Mouse (Mus musculus) heart, postnatal 0 days (tissue): ENCODE data around the gene Plod1. TPM values are rescaled to one million over a fixed set of nuclear protein-coding genes. Genes with fewer than 3 reads are reported as not detected.
A peak's percentile ranks its signal among the peaks of the same experiment; 100 is the strongest.
"Not testable (repeated sequence)": the region's sequence is repeated elsewhere in the genome, so short reads cannot be mapped to it uniquely, and the experiment has no call there.

Experiments used
- ATAC-seq: fragments of 200-750 bp; cut with Nextera tagmentation; 2 replicates; pipeline ENCODE4 v1.8.0; 2017; ENCODE audit warnings: low read depth, moderate number of reproducible peaks, moderate library complexity; ENCODE audit not compliant: insufficient read depth
- DNase-seq: peaks from one replicate; pipeline ENCODE4 v3.0.0-alpha.2; 2016; ENCODE audit warnings: low spot score
- H3K27ac ChIP-seq: fragments of 300-500 bp; sonication (generic); 2 replicates; pipeline ENCODE4 v1.5.1; 2014; ENCODE audit warnings: low read depth, mild to moderate bottlenecking
- H3K27me3 ChIP-seq: fragments of 300-500 bp; sonication (generic); 2 replicates; pipeline ENCODE4 v1.6.1; 2014; ENCODE audit warnings: low read length, mixed read lengths; ENCODE audit not compliant: control insufficient read depth, insufficient read depth
- H3K36me3 ChIP-seq: fragments of 300-500 bp; sonication (generic); replicated peaks from 2 replicates; pipeline ENCODE4 v1.6.1; 2014; ENCODE audit warnings: low read length, mixed read lengths; ENCODE audit not compliant: control insufficient read depth, insufficient read depth
- H3K4me1 ChIP-seq: fragments of 300-500 bp; sonication (generic); 2 replicates; pipeline ENCODE4 v1.6.1; 2014; ENCODE audit warnings: antibody characterized with exemption; ENCODE audit not compliant: control insufficient read depth, insufficient read depth
- H3K4me2 ChIP-seq: fragments of 300-500 bp; sonication (generic); 2 replicates; pipeline ENCODE4 v1.6.1; 2014; ENCODE audit warnings: low read depth, mild to moderate bottlenecking, low read length, moderate library complexity
- H3K4me3 ChIP-seq: fragments of 300-500 bp; sonication (generic); 2 replicates; pipeline ENCODE4 v1.5.1; 2014; ENCODE audit warnings: low read depth, low read length
- H3K9ac ChIP-seq: fragments of 300-500 bp; sonication (generic); replicated peaks from 2 replicates; pipeline ENCODE4 v1.6.1; 2014; ENCODE audit warnings: low read depth, low read length, mixed read lengths
- H3K9me3 ChIP-seq: fragments of 300-500 bp; sonication (generic); replicated peaks from 2 replicates; pipeline ENCODE4 v1.6.1; 2016; ENCODE audit warnings: low read length; ENCODE audit not compliant: control insufficient read depth
- CTCF ChIP-seq: IDR thresholded peaks from 2 replicates; pipeline ENCODE4 v1.5.1; 2016; ENCODE audit warnings: antibody characterized with exemption, control low read depth, low read depth
- EP300 ChIP-seq: IDR thresholded peaks from 2 replicates; pipeline ENCODE4 v1.6.1; 2016; ENCODE audit warnings: antibody characterized with exemption, low read depth
- WGBS: fragments of 180-500 bp; shearing (Covaris S2); extraction: QIAGEN DNeasy Blood & Tissue Kit; methylation state at CpG from one replicate; pipeline ENCODE4 v1.1.7; 2014; 5-methylcytosine and 5-hydroxymethylcytosine counted together
- polyA plus RNA-seq: library from polyadenylated mRNA; unstranded; fragments of >200 nt; fragmentation: Nextera tagmentation; extraction: Ambion mirVana; gene quantifications from 2 replicates; pipeline ENCODE4 v1.2.1, GENCODE M21; 2015
- total RNA-seq: library from RNA; depleted of rRNA; stranded (reverse); fragments of >200 nt; gene quantifications from 2 replicates; pipeline ENCODE4 v1.2.3, GENCODE M21; 2014; ENCODE audit warnings: low replicate concordance

The Plod1 gene
- total and polyA plus RNA-seq, 2 experiments from 2014 or later: 55.6 to 107 TPM

DNA sequence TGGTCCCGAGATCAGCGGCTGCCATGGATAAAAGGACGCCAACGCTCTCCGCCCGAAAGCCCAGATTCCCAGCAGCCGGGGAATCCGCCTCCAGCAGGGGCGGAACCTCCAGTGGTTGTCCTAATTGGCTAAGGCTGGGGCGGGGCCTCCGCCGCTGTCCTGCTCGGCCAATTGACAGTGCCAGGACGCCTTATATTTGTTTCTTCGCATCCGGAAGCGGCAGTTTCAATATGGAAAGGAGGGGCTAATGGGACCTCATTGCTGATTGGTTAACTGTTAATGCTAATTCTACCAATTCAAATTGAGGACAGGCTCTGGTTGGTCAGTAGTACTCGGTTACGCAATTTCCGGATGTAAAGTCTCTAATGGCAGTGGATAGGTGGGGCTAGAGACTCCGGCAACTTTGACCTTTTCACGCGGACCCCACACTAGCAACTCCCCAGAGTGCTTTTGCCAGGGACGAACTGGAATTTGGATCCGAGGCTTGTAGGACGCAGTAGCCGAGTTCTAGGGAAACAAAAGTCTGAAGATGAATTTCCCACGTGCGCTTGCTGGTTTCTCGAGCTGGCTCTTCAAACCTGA is 68.0 kb downstream of the Plod1 start, which contains the start of the genes Miip and Fv1:
TSS of gene Miip (minus strand) at position 367 of the 582 bp plus-strand sequence.
TSS of gene Fv1 (plus strand) at position 530 of the 582 bp plus-strand sequence.
- under 1% methylated on average over 30 of the region's 30 CpGs for WGBS
- H3K4me2 ChIP-seq: peak within 1 kb of the TSS; percentile 84
- H3K36me3 ChIP-seq: peaks cover 38% of the 10 kb centered on the region
- H3K27me3 ChIP-seq: no peaks in the 10 kb centered on the region
- peak within 1 kb of the TSS; percentile 74 for H3K9ac ChIP-seq
- H3K27ac ChIP-seq: peak within 1 kb of the TSS; percentile 90
- H3K9me3 ChIP-seq: no peaks in the 10 kb centered on the region
- peak within 1 kb of the TSS; percentile 86 for H3K4me3 ChIP-seq
- H3K4me1 ChIP-seq: peaks cover 24% of the 10 kb centered on the region
- peak; percentile 100 for DNase-seq
- ATAC-seq: peak; percentile 96
- TF ChIP-seq CTCF (peak; percentile 13), EP300 (no peak; the same call in 1 of the 2 replicates)

DNA sequence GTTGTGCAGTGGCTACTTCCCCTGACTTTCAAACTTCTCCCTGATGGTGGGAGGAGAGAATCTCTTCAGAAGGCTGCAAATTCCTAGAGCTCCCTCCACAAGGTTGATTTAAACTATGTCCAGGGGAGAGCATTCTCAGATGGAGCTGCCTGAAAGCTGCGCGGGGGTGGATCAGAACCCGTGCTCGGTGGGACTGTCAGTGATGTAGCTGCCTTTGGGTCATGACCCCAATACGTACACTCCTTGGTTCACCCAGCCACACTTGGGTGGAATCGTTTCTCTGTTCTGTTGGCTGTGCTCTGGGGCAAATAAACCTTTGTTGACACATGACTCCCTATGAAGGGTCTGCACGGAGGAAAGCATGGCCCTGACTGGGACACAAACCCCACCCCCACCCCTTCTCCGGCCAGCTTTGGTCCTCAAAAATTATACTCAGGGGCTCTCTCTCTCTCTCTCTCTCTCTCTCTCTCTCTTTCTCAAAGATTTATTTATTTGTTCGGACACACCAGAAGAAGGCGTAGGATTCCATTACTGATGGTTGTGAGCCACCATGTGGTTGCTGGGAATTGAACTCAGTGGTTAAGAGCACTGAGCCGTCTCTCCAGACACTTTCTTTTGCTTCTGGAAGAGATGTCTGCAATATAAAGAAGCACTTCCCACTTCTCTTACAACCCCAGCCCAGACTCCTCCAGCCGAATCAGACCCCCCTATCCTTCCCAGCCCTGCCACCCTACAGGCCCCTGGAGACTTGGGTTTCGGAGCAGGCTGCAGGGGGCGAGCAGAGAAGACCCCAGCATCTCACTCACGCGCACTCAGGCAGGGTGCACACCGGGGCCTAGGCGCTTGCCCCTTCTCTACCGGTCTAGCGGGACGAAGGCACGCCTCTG is 68.8 kb downstream of the Plod1 start:
- Histone ChIP-seq H3K9me3 (no peaks in the 10 kb centered on the region), H3K27ac (peak overlapping the region; percentile 90), H3K4me3 (peak overlapping the region; percentile 86), H3K4me2 (peak overlapping the region; percentile 84), H3K4me1 (peaks cover 24% of the 10 kb centered on the region), H3K9ac (peak overlapping the region; percentile 74), H3K36me3 (peaks cover 38% of the 10 kb centered on the region), H3K27me3 (no peaks in the 10 kb centered on the region)
- 8% methylated on average over 22 of the region's 22 CpGs for WGBS
- TF ChIP-seq EP300: no peak
- TF ChIP-seq CTCF: no peak; the same call in 1 of the 2 replicates
- ATAC-seq (peak; percentile 6; the same call in 1 of the 2 replicates), DNase-seq (peak; percentile 45)

DNA sequence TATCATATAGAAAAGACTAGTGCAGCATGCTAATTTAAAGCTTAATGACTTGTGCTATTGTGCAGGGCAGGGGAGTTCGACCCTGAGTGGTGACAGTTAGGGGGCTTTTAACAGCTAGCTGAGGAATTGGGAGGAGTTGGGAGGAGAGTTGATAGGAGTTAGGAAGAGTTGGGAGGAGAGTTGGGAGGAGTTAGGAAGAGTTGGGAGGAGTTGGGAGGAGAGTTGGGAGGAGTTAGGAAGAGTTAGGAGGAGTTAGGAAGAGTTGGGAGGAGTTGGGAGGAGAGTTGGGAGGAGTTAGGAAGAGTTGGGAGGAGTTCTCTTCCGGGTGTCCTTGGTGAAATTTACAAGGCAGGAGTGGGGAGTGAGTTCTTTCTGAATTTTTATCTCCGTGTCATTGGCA is 69.8 kb downstream of the Plod1 start:
- not testable (repeated sequence) for H3K4me2 ChIP-seq, DNase-seq, ATAC-seq, H3K27ac ChIP-seq, H3K4me3 ChIP-seq, H3K27me3 ChIP-seq, H3K9ac ChIP-seq, H3K9me3 ChIP-seq
- peaks cover 40% of the 10 kb centered on the region for H3K36me3 ChIP-seq
- H3K4me1 ChIP-seq: peaks cover 24% of the 10 kb centered on the region
- 40% methylated on average over 3 of the region's 3 CpGs for WGBS

DNA sequence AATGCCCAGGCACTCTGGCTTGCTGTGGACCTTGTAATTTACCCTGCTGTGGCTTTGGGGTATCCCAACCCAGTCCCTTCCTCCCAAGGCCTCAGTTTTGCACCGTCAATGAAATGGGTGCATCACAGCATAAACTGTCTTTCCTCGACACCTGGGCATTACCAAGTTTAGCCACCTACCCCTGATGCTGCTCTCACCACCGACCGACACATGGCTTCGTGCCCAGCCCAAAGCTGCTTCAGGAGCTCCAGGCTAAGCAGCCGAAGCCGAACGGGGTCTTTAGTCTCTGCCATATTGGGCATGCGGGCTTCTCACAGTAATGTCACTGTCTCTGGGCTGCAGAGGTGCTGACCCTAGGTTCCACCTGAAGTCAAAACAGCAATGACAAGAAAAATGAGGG is 70.5 kb downstream of the Plod1 start:
- 96% methylated on average over 9 of the region's 9 CpGs for WGBS
- H3K4me1 ChIP-seq: peaks cover 24% of the 10 kb centered on the region
- H3K4me2 ChIP-seq: no peak overlapping the region
- no peaks in the 10 kb centered on the region for H3K27me3 ChIP-seq
- H3K9me3 ChIP-seq: no peaks in the 10 kb centered on the region
- no peak for TF ChIP-seq EP300
- no peak for TF ChIP-seq CTCF
- ATAC-seq (no peak), DNase-seq (no peak)
- H3K4me3 ChIP-seq: no peak overlapping the region
- H3K36me3 ChIP-seq: peaks cover 47% of the 10 kb centered on the region
- no peak overlapping the region for H3K9ac ChIP-seq
- no peak overlapping the region for H3K27ac ChIP-seq

DNA sequence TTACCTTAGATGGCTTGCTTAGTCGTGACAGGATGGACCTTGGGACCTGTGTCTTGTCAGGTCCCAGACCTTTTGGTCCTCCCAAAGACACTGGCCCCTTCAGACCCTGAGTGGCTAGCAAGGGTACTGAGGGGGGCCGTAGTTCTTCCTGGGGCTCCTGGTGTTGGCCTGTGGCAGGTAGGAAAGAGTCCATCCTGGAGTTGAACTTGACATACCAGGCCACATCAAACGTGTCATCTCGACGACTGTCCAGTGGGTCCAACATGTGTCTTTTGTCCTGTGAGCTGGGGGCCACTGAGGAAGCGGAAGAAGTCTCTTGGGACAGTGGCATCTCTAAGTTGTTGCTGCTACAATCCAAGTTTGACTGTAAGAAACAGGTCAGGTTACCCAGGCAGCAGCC is 70.9 kb downstream of the Plod1 start:
- H3K4me1 ChIP-seq: peaks cover 24% of the 10 kb centered on the region
- TF ChIP-seq EP300 (no peak), CTCF (no peak)
- no peak overlapping the region for H3K4me3 ChIP-seq
- peaks cover 52% of the 10 kb centered on the region for H3K36me3 ChIP-seq
- DNase-seq (no peak), ATAC-seq (no peak)
- H3K9ac ChIP-seq: no peak overlapping the region
- no peak overlapping the region for H3K4me2 ChIP-seq
- no peak overlapping the region for H3K27ac ChIP-seq
- no peaks in the 10 kb centered on the region for H3K27me3 ChIP-seq
- 91% methylated on average over 6 of the region's 6 CpGs for WGBS
- no peaks in the 10 kb centered on the region for H3K9me3 ChIP-seq
